Mouse (Mus musculus) cortical plate, adult 2 months (tissue): ENCODE data around the gene Rora. TPM values are rescaled to one million over a fixed set of nuclear protein-coding genes. Genes with fewer than 3 reads are reported as not detected.

ENCODE experiments used
- H3K27ac ChIP-seq: fragments of 200-500 bp; 2 replicates; pipeline ENCODE4 v1.5.1; 2012; ENCODE audit warnings: low read length, control low read depth, inconsistent platforms; ENCODE audit not compliant: insufficient read depth
- H3K4me1 ChIP-seq: fragments of 200-500 bp; 2 replicates; pipeline ENCODE4 v1.6.1; 2011; ENCODE audit warnings: low read length; ENCODE audit not compliant: control insufficient read depth, insufficient read depth
- H3K4me3 ChIP-seq: fragments of 200-500 bp; 2 replicates; pipeline ENCODE4 v1.5.1; 2011; ENCODE audit warnings: mild to moderate bottlenecking, low read length, control low read depth; ENCODE audit not compliant: insufficient read depth
- CTCF ChIP-seq: fragments of 200-500 bp; IDR thresholded peaks from 2 replicates; pipeline ENCODE4 v1.5.1; 2011; ENCODE audit warnings: mild to moderate bottlenecking, control low read depth, low read length; ENCODE audit not compliant: insufficient read depth; ENCODE audit errors: extremely low read depth
- POLR2A ChIP-seq: fragments of 200-500 bp; IDR thresholded peaks from 2 replicates; pipeline ENCODE4 v1.6.1; 2011; ENCODE audit warnings: mild to moderate bottlenecking, low read length, control low read depth; ENCODE audit not compliant: insufficient read depth; ENCODE audit errors: extremely low read depth
- polyA plus RNA-seq: library from polyadenylated mRNA; depleted of rRNA; stranded (reverse); fragments of >200 nt; gene quantifications from 2 replicates; pipeline ENCODE4 v1.2.3, GENCODE M21; 2012

Gene Rora
- polyA plus RNA-seq, 1 experiment = 23.6 TPM

DNA sequence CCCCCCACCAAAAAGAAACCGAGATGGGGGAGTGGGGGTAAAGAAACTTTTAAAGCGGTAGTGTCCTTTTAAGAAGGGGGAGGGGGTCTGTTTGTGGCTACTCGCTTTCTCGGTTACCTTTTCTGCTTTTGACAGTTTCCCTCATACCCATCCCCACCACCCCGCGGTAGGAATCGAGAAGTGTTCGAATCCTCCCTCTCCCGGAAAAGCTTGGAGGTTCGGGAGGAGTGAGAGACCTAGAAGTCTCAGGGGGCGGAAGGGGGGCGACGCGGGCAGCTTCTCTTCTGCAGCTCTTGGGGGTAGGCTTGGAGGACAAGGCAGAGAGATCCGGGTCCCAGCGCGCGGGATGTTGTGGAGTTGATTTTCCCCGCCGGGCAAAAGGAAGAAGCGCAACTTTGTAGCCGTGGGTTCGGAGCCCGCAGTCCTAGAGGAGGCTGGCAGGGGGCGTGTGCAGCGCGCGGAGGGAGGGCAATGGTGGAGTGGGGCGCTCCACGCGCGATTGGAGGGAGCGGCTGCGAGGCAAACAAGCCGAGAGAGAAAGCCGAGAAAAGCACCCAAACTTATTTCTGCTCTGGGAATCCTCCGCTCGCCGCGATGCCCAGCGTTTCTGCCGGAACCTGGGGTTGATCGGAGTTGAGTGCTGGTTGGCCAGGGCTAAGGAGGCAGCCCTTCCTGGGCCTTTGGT, 889 bp downstream of the Rora start:
- peak overlapping the region; percentile 10; the same call in 1 of the 2 replicates for H3K27ac ChIP-seq
- TF ChIP-seq CTCF (no peak), POLR2A (0 out of 2 replicates have a peak, but pooled peaks have one; percentile 15)

DNA sequence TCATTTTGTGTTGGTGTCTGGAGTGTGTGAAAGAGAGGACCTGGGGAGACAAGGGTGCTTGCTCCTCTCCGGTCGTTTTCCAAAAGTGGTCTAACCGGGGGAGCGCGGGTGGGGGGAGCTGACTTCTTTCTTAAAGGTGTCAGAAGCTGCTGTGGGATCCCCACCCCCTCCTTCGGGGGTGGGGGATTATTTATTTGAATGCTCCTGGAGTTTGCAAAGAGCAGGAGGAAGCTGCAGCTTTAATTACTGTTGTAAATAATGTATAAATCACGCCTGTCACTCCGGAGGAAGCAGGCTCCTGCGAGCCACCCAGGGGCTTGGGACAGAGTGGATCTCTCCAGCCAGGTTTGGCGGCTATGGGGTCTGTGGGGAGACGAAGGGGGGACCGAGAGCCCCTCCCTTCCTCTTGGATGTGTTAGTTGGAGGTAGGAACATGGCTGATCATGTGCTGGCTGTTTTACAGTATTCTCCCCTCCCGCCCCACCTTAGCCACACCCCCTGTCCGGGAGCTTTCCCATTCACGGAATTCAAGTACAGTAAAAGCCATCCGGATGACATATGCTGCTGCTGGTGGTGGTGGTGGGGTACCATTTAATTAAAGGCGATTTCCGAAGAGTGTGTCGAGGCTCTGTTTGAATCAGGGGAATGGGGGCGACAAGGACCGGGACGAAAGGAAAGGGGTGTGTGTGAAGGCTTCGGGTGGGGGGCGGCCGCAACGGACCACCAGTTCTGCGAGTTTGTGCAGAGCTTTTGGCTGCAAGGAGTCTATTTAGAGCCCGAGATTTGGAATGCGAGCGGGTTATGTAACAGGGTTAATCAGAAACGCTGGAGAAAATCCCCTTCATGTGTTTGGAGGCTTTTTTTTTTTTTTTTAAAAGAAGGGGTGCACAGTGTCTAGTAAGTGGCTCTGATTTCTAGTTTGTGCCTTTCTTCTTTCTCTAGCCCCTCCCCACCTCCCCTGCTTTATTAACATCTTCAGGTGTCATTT, 1.7 kb downstream of the Rora start:
- peak overlapping the region; percentile 27 for H3K27ac ChIP-seq
- TF ChIP-seq POLR2A (no peak), CTCF (no peak)
- H3K4me3 ChIP-seq = peak overlapping the region; percentile 51
- H3K4me1 ChIP-seq = no peaks in the 10 kb centered on the region

More for the DNA sequence above, 889 bp downstream of the Rora start:
- no peaks in the 10 kb centered on the region for H3K4me1 ChIP-seq
- H3K4me3 ChIP-seq = peak overlapping the region; percentile 51

DNA sequence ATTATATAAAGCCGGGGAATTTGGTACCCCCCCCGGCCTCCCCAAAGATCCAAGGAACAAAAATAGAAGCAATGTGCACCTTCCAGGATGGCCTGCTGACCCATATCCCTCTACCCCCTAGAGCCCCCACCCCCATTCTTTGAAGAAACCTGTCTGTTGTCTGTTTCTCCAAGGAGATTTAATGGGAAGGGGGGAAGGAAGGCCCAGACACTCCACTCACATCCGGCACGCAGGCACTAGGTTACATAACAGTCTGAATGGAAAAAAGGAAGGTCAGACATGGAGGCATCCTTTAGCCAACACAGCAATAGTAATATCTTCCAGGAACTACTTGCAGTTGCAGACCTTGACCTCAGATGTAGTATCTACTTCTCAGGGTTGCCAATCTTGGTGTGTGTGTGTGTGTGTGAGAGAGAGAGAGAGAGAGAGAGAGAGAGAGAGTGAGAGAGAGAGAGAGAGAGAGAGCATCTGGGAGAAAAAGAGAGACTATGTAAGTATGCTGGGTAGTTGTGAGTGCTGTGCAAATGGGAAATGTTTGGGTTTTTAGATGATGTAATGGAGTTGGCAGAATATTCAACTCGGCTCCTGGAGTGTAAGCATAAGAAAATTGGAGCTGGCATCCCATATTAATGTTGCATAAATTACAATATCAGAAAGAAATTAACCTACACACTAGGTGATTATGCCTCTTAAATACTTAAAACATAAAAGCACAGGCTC, 2.6 kb downstream of the Rora start:
- Histone ChIP-seq H3K4me3 (peak overlapping the region; percentile 51; the same call in 1 of the 2 replicates), H3K27ac (0 out of 2 replicates have a peak overlapping the region, but pooled peaks have one; percentile 27), H3K4me1 (no peaks in the 10 kb centered on the region)
- no peak for TF ChIP-seq POLR2A

- Histone ChIP-seq H3K4me3 (no peak overlapping the region), H3K27ac (no peak overlapping the region), H3K4me1 (no peaks in the 10 kb centered on the region; the same call in 1 of the 2 replicates)
- no peak for TF ChIP-seq CTCF
- no peak for TF ChIP-seq POLR2A
Observed at GRCm38 (mm10) chr9:68656796-68657130, 3.2 kb downstream of the Rora start.

- no peak for TF ChIP-seq POLR2A
- no peak for TF ChIP-seq CTCF
- peaks cover 1% of the 10 kb centered on the region; the same call in 1 of the 2 replicates for H3K4me1 ChIP-seq
- H3K4me3 ChIP-seq = no peak overlapping the region
- no peak overlapping the region for H3K27ac ChIP-seq
Observed at GRCm38 (mm10) chr9:68670731-68671130, 17.1 kb downstream of the Rora start.

DNA sequence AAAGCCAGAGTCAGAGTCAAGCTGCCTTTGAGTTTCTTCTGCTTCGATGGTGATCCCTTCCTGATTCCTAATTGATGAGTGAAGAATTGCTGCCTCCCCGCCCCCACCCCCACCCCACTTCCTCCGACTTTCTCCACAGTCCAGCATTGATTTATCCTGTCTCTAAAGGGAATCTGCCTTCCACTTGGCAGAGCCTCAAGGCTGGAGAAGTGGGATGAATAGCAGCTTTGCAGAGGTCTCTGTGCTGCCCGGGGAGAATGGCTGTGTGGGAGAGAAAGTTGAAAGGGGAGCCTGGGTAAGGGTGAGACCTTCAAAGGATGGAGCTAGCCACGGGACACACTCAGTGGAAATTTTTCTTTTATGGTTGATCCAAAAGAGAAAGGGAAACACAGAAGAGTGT, 18.9 kb downstream of the Rora start:
- Histone ChIP-seq H3K4me3 (no peak overlapping the region), H3K4me1 (peaks cover 1% of the 10 kb centered on the region; the same call in 1 of the 2 replicates), H3K27ac (no peak overlapping the region)
- TF ChIP-seq CTCF (no peak), POLR2A (no peak)

DNA sequence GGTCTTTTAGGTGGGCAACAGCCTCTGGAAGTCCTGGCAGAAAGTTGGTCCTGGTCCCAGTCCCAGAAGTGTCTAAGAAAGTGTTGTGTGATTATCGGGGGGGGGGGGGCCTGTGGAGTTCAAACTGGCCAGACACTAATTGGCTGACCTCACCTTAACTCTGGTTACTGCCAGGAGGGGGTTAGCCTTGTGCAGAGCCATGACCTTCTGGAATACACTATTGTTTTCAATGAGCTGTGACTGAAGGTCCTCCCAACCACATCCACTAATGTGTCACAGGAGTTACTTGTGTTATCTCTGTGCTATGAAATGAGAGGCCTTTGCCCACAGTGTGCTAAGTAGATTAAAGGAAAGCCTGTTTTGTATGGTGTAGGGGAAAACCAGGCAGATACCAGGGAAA, 19.6 kb downstream of the Rora start:
- Histone ChIP-seq H3K27ac (no peak overlapping the region), H3K4me1 (peaks cover 1% of the 10 kb centered on the region; the same call in 1 of the 2 replicates), H3K4me3 (no peak overlapping the region)
- TF ChIP-seq POLR2A (no peak), CTCF (no peak)

DNA sequence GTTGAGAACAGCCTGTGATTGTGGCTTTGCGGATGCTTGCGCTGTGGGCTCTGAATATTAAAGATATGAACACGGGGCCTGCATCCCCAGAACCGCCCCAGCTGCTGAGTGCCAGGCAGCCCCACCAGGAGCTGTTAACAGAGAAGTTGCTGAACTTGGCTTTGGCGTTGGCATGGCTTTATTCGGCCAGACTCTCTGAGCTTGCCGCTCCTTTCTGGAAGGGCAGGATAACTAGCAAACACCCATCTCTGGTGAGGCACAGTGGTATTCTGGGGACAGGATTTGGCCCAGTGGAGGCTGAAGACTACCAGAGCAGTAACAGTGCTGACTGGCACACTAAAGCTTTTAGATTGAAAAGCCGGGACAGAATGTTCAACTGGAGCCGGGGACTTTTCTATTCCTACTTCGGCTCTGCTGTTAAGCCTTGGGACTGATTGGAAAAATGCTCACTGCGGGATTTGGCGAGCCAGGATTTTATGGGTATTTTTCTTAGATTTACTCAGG, 26.3 kb downstream of the Rora start:
- TF ChIP-seq POLR2A = no peak
- no peak for TF ChIP-seq CTCF
- peaks cover 1% of the 10 kb centered on the region; the same call in 1 of the 2 replicates for H3K4me1 ChIP-seq
- H3K27ac ChIP-seq = no peak overlapping the region
- no peak overlapping the region for H3K4me3 ChIP-seq

GRCm38 (mm10) chr9:68683938-68684337, 30.4 kb downstream of the Rora start:
- no peak for TF ChIP-seq CTCF
- no peak for TF ChIP-seq POLR2A
- H3K4me3 ChIP-seq = no peak overlapping the region
- no peak overlapping the region for H3K27ac ChIP-seq
- H3K4me1 ChIP-seq = peaks cover 7% of the 10 kb centered on the region
